Mouse (Mus musculus) G1E (cell line): ENCODE data around the gene Elovl6.

ENCODE experiments used
- CTCF ChIP-seq: IDR thresholded peaks from 2 replicates; pipeline ENCODE4 v1.5.1; 2012; ENCODE audit warnings: low read depth, low read length, inconsistent platforms, mixed read lengths
- GATA1 ChIP-seq: IDR thresholded peaks from 2 replicates; pipeline ENCODE4 v1.6.1; 2012; ENCODE audit warnings: borderline replicate concordance, low read length, inconsistent platforms, mixed read lengths
- TAL1 ChIP-seq: conservative IDR thresholded peaks from 2 replicates; pipeline ENCODE4 v1.6.1; 2012; ENCODE audit warnings: low read depth, low read length, inconsistent platforms, mixed read lengths

GRCm38 (mm10) chr3:129566876-129567275, 34.7 kb downstream of the Elovl6 start:
- TF ChIP-seq CTCF (no peak), TAL1 (no peak), GATA1 (no peak)
